Mouse (Mus musculus) brain, embryonic 14.5 days (tissue): ENCODE results near the gene N4bp3.

Source experiments
- CTCF ChIP-seq: fragments of 200-500 bp; IDR thresholded peaks from 2 replicates; pipeline ENCODE4 v1.5.1; 2012; ENCODE audit warnings: inconsistent platforms, mild to moderate bottlenecking, moderate library complexity, borderline replicate concordance; ENCODE audit not compliant: insufficient read depth, insufficient read length; ENCODE audit errors: extremely low read depth
- POLR2A ChIP-seq: fragments of 200-500 bp; IDR thresholded peaks from 2 replicates; pipeline ENCODE4 v1.6.1; 2012; ENCODE audit warnings: mild to moderate bottlenecking, inconsistent platforms, borderline replicate concordance; ENCODE audit not compliant: poor library complexity, insufficient read depth, insufficient read length, severe bottlenecking; ENCODE audit errors: extremely low read depth

DNA sequence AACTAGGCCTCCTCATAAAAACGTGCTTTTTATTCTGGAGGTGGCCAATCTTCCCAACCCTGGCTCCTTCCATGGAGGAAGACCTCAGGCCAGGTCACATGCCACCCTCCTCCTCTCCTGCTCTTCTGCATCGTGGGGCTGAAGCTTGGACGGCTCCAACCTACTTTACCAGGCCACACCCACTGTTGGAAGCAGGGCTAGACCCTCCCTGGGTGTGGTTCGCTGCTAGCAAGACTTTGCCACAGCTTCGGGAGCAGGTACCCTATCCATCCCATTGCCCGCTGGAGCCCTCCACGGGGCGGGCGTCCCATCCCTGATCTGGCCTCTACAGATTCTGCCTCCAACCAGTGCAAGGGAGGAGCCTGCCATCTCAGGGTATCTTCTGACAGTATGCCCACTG lies 7.4 kb downstream of the N4bp3 start:
- TF ChIP-seq CTCF = no peak
- no peak for TF ChIP-seq POLR2A
